Mouse (Mus musculus): ENCODE data around the gene Bcan. TPM values are rescaled to one million over a fixed set of nuclear protein-coding genes. Genes with fewer than 3 reads are reported as not detected.
A peak's percentile ranks its signal among the peaks of the same experiment; 100 is the strongest.

Gene Bcan
- polyA plus RNA-seq, 1 experiment from 2014 or later, result 0.15 TPM

DNA sequence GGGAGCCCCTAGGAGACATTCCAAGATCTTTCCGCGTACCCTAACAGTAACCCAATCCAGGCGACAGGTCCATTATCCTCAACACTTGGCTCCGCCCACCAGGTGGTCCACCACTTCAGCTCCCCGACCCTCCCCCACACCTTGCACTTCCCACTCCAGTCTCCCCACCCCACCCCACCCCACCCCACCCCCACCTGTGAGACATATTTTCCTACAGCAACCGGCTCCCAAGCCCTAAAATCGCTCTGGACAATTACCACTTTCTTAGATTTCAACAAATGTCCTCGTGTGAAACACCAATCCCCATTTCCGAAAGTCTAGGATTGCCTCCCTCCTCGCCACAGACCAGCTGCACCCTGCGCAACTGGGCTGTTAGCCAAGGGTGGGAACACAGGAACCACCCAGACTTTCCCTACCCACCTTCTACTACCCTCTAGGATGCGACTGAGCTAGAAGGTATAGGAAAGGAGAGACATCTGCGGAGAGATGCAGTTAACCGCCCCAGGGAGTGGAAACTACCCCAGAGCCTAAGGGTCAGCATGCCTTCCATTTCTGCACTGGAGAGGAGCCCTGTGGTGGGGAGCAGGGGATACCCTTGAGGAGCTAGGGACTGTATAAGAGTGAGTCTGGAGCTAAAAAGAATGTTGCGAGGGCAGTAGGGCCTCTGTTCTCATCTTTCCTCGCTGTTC is 50.6 kb downstream of the Bcan start:
- Histone ChIP-seq H3K4me3 (peak overlapping the region; percentile 56), H3K9ac (peak overlapping the region; percentile 69), H3K36me3 (peaks cover 21% of the 10 kb centered on the region), H3K27ac (peak overlapping the region; percentile 97), H3K9me3 (no peaks in the 10 kb centered on the region), H3K4me2 (replicated peaks) (peak overlapping the region; percentile 74), H3K4me1 (peaks cover 76% of the 10 kb centered on the region), H3K27me3 (no peaks in the 10 kb centered on the region)
- ATAC-seq (ENCODE audit: insufficient number of reproducible peaks, insufficient read depth, low FRiP score, low TSS enrichment), result 0 out of 2 replicates have a peak, but pooled peaks have one; percentile 19
- 1% methylated on average over 16 of the region's 16 CpGs for WGBS

DNA sequence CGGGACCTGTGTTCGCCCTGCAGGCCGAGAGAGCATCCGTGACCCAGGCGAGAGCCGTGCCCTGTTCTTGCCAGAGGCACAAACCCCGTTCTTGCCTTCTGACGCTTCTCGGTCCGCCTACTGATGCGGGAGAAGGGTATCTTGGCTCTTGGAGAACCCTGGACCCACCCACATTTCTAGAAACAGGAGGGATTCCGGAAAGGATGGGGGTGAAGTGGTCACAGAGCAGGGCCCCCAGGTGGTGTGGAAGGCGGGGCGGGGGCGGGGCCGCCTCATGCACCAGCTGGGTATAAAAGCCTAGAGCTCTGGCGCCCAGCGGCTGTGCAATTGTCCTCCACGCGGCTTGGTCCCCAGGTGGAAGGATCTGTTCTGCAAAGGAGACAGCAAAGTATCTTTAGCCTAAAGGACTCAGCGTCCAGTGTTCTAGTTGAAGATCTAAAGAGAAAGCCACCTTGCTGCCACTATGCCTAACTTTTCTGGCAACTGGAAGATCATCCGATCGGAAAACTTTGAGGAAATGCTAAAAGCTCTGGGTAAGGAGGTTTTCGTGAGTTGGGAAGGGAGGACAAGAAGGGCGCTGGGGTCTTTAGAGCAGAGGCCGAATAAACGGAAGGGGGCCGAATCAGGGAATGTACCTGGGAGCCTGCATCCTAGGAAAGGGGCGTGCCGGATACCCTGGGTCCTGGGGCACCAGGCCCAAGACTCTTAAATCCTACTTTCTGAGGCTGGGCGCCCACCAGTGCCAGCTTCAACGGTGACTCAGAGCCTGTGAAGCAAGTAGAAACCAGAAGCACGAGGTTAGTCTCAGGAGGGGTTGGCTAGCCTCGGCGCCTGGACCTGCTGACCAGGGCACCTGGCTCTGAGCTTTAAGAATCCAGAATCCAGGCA is 51.4 kb downstream of the Bcan start, which contains the start of gene Crabp2:
Crabp2 (plus strand) TSS at position 289 of the 888 bp plus-strand sequence.
- H3K4me1 ChIP-seq, result peaks cover 77% of the 10 kb centered on the region
- peak within 1 kb of the TSS; percentile 56 for H3K4me3 ChIP-seq
- no peaks in the 10 kb centered on the region for H3K27me3 ChIP-seq
- H3K9me3 ChIP-seq, result no peaks in the 10 kb centered on the region
- peak within 1 kb of the TSS; percentile 69 for H3K9ac ChIP-seq
- peaks cover 15% of the 10 kb centered on the region for H3K36me3 ChIP-seq
- H3K27ac ChIP-seq, result peak within 1 kb of the TSS; percentile 97
- under 1% methylated on average over 35 of the region's 35 CpGs for WGBS
- ATAC-seq (ENCODE audit: insufficient number of reproducible peaks, insufficient read depth, low FRiP score, low TSS enrichment), result no peak
- peak within 1 kb of the TSS; percentile 74 for H3K4me2 ChIP-seq (replicated peaks)

DNA sequence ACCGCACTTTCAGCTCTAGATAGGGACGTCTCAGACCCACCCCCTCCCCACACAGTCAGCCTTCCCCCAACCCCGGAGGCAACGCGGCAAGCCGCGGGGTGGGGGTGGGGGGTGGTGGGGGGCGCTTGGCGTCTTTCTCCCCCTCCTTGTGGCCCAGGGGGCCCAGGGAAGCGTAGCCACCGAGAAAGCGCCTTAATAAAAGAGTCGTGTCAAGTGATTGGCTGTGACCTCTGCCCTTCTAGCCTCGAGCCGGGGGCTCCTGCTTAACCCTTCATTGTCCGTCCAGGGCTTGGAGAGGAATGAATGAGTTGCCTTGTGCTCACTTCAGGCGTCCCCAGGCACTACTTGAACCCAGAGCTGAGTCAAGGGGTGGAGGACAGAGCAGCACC is 52.2 kb downstream of the Bcan start:
- peak overlapping the region; percentile 74 for H3K4me2 ChIP-seq (replicated peaks)
- no peaks in the 10 kb centered on the region for H3K27me3 ChIP-seq
- peak overlapping the region; percentile 69 for H3K9ac ChIP-seq
- WGBS, result under 1% methylated on average over 17 of the region's 17 CpGs
- H3K4me1 ChIP-seq, result peaks cover 73% of the 10 kb centered on the region
- H3K4me3 ChIP-seq, result peak overlapping the region; percentile 56
- peaks cover 7% of the 10 kb centered on the region; the same call in 1 of the 2 replicates for H3K36me3 ChIP-seq
- no peak for ATAC-seq (ENCODE audit: insufficient number of reproducible peaks, insufficient read depth, low FRiP score, low TSS enrichment)
- peak overlapping the region; percentile 97 for H3K27ac ChIP-seq
- no peaks in the 10 kb centered on the region for H3K9me3 ChIP-seq

DNA sequence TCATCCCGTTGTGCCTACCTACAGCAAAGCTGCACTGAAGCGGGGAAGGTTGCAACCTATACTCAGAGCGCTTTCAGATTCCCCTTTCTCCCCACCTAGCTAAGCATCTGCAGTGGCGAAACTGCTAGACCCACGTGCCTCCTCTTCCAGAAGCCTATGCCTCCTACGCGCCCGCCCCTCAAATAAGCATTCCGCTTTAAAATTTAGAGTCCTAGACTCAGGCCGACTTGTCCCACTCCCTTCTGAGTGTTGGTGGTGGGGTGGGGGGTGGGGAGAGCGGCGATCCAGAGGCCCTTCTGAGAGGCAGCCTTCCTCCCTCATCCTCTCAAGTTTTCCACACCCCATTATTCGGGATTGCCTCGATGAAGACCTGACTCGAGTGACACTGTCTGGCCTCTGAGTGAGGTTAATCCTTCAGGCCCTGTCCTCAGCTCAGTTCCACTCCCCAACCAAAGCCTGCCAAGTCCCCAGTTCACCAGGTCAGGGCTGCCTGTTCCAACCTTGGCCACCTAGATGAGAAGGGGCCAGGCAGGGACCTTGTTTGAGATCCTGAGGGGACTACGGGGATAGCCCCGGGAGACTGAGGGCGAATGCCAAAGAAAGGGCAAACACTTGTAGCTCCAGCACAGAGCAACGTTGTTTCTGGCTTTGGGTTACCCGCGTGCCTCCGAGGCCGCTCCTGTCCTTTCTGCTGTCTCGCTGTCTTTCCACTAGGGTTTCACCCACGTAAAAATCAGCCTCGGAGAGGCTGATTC is 52.8 kb downstream of the Bcan start:
- no peak for ATAC-seq (ENCODE audit: insufficient number of reproducible peaks, insufficient read depth, low FRiP score, low TSS enrichment)
- Histone ChIP-seq H3K27me3 (no peaks in the 10 kb centered on the region), H3K9ac (peak overlapping the region; percentile 69), H3K4me3 (peak overlapping the region; percentile 56), H3K4me1 (peaks cover 68% of the 10 kb centered on the region), H3K9me3 (no peaks in the 10 kb centered on the region), H3K36me3 (peaks cover 8% of the 10 kb centered on the region), H3K27ac (peak overlapping the region; percentile 97), H3K4me2 (replicated peaks) (peak overlapping the region; percentile 74)
- 2% methylated on average over 26 of the region's 26 CpGs for WGBS

DNA sequence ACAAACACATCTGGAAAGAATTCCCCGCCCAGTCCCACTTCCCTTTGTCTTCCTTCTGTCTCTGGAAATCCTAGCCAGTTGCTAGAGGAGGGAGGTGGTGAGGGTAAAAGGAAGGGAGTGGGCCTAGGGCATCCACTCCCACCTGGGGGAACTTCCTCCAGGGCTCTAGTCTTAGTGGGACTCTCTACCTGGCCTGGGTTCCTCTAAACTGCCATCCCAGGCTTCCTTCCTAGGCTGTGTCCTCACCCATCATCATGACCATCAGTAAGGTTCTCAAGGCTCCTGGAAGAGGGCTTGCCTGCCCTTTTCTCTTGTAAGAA is 53.5 kb downstream of the Bcan start:
- peak overlapping the region; percentile 74 for H3K4me2 ChIP-seq (replicated peaks)

DNA sequence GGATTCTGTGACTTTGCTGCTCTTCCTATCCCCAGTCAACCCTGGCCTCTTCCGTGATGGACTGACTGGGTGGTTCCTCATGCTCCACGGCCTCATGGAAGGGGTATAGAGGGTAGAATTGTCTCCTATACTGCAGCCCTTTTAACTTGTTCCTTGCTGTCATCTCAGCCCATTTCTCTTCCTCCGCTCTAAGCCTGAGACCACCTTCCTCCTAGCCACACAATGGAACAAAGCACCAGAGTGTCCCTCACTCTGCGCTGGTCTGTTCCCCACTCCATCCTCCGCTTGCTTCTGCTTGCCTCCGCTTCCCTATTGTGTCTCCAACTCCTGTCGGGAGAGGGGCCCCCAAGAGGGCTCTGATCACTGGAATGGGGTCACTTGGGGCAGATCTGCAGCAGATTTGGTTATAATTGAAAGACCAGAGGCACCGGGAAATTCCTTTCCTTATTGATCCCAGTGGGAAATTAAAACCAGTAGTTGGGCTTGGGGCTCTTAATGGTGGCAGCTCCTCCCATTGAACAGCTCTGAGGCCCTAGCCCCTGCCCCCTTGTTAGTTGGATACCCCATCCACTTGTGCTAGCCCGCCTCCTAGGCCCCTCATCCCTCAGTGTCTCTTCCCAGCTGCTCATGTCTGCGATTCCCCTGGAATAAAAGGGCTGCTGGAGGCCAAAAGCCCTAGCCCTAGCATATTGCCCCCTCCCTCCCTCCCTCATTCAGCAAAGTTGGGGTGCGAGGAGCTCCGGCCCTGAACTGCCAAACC is 54.1 kb downstream of the Bcan start:
- H3K36me3 ChIP-seq, result peaks cover 20% of the 10 kb centered on the region
- no peak for ATAC-seq (ENCODE audit: insufficient number of reproducible peaks, insufficient read depth, low FRiP score, low TSS enrichment)

More for the DNA sequence above, 53.5 kb downstream of the Bcan start:
- Histone ChIP-seq H3K4me1 (peaks cover 60% of the 10 kb centered on the region), H3K9ac (peak overlapping the region; percentile 69; the same call in 1 of the 2 replicates), H3K36me3 (peaks cover 15% of the 10 kb centered on the region), H3K27me3 (no peaks in the 10 kb centered on the region), H3K27ac (peak overlapping the region; percentile 97), H3K9me3 (no peaks in the 10 kb centered on the region), H3K4me3 (no peak overlapping the region)
- ATAC-seq (ENCODE audit: insufficient number of reproducible peaks, insufficient read depth, low FRiP score, low TSS enrichment), result no peak
- WGBS, result 0% methylated on average over 1 of the region's 1 CpGs

DNA sequence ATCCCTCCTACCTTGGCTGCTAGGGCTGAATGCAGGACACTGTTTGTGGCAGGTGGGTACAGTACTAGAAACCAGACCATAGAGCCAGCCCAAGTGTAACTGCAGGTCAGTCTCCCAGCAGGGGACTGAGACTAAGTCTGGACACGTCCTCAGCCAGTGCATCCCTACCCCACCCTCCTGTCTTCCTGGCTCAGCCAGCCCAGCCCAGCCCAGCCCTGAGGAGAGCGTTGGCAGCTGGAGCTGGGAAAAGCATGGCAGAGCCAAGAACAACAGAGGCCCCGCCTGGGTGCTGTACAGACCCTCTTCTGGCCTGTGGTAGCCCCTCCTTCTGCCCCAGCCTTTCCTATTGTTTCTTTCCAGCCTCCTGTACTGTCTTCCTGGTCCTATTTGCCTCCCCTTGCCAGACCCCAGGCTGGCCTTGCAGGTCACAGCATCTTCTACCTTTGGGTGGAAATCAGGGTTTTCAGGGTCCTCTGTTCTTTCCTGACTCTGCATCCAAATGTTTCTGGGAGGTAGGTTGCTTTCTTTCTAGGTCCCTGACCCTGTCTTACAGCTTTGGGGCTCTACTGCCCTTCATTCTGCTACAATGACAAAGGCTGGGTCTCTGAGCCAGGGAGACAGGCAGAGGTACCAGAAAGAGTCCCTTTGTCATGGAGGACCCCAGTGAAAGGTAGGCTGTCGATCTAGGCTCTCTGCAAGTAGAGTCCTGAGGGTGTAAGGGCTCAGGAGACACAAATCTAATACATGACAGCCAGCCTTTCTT is 55.0 kb downstream of the Bcan start:
- no peak overlapping the region for H3K4me3 ChIP-seq
- H3K4me1 ChIP-seq, result peaks cover 50% of the 10 kb centered on the region
- no peak overlapping the region for H3K4me2 ChIP-seq (replicated peaks)

More for the DNA sequence above, 54.1 kb downstream of the Bcan start:
- H3K9ac ChIP-seq, result no peak overlapping the region; the same call in 1 of the 2 replicates
- H3K4me2 ChIP-seq (replicated peaks), result peak overlapping the region; percentile 74
- H3K27ac ChIP-seq, result peak overlapping the region; percentile 97
- H3K27me3 ChIP-seq, result no peaks in the 10 kb centered on the region
- no peak overlapping the region for H3K4me3 ChIP-seq
- peaks cover 55% of the 10 kb centered on the region for H3K4me1 ChIP-seq
- WGBS, result 6% methylated on average over 11 of the region's 12 CpGs
- no peaks in the 10 kb centered on the region for H3K9me3 ChIP-seq

DNA sequence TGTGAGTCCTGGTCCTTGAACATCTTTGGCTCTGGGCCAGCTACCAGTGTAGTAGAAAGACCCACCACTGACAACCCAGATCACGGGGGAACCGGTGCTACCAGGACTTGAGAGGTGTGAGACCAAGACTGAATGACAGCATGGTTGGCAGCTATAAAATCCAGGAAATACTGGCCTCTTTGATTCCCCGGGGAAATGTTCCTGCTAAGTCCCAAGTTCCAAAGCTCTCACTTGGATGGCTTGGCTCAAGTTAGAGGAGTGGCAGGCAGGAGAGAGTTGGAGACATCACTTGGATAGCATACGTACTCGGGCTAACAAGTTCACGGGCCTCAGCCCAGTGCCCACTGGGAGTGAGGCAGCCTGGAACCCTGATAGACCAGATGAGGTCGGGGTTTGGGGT is 56.4 kb downstream of the Bcan start:
- 82% methylated on average over 7 of the region's 7 CpGs for WGBS
- no peaks in the 10 kb centered on the region for H3K27me3 ChIP-seq
- peaks cover 44% of the 10 kb centered on the region for H3K36me3 ChIP-seq
- H3K4me3 ChIP-seq, result no peak overlapping the region
- H3K27ac ChIP-seq, result no peak overlapping the region
- no peak overlapping the region for H3K4me2 ChIP-seq (replicated peaks)
- no peaks in the 10 kb centered on the region for H3K9me3 ChIP-seq
- peaks cover 43% of the 10 kb centered on the region for H3K4me1 ChIP-seq
- no peak overlapping the region for H3K9ac ChIP-seq
- no peak for ATAC-seq (ENCODE audit: insufficient number of reproducible peaks, insufficient read depth, low FRiP score, low TSS enrichment)

More for the DNA sequence above, 55.0 kb downstream of the Bcan start:
- peak; percentile 22; the same call in 1 of the 2 replicates for ATAC-seq (ENCODE audit: insufficient number of reproducible peaks, insufficient read depth, low FRiP score, low TSS enrichment)
- Histone ChIP-seq H3K27ac (peak overlapping the region; percentile 97), H3K27me3 (no peaks in the 10 kb centered on the region), H3K9ac (peak overlapping the region; percentile 41; the same call in 1 of the 2 replicates), H3K36me3 (peaks cover 30% of the 10 kb centered on the region), H3K9me3 (no peaks in the 10 kb centered on the region)
- WGBS, result 16% methylated on average over 4 of the region's 4 CpGs

DNA sequence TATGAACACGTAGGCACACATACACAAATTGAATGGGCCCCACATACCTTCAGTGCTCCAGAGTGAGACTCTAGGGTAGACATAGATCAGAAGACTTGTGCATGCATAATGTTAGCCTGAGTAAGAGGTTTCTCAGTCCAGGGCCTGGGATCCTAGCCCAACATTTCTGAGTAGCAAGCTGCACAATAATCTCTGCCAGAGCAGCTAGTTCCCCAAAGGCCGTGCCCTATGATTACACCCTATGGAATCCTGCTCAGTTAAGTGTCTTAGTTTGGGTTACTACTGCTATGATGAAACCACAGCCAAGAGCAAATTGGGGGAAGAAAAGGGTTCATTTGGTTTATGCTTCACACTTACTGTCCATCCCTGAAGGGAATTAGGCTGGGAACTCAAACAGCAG is 57.6 kb downstream of the Bcan start:
- H3K9ac ChIP-seq, result no peak overlapping the region
- peaks cover 55% of the 10 kb centered on the region for H3K36me3 ChIP-seq
- H3K4me3 ChIP-seq, result no peak overlapping the region
- H3K4me1 ChIP-seq, result peaks cover 32% of the 10 kb centered on the region
- no peaks in the 10 kb centered on the region for H3K9me3 ChIP-seq
- no peak overlapping the region for H3K4me2 ChIP-seq (replicated peaks)
- no peak overlapping the region for H3K27ac ChIP-seq
- WGBS, result 94% methylated on average over 2 of the region's 2 CpGs
- no peak for ATAC-seq (ENCODE audit: insufficient number of reproducible peaks, insufficient read depth, low FRiP score, low TSS enrichment)
- no peaks in the 10 kb centered on the region for H3K27me3 ChIP-seq

DNA sequence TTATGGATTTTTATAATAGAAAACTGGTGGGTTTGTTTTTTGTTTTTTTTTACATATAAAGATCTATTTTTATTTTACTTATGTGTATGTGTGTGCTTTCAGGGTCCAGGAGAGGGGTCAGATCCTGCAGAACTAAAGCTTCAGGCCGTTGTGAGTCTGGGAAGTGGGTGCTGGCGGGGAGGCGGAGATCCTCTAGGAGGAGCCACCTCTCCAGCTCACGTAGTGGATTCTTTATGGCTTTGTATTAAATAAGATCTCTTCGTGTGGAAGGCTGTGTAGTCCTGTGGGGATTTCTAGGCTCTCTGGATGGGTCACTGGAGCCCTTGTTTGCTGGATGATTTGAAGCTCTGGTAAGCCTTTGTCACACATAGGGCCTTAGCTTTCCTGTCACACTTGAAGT is 59.4 kb downstream of the Bcan start:
- 76% methylated on average over 5 of the region's 5 CpGs for WGBS

More for the DNA sequence above, 59.4 kb downstream of the Bcan start:
- Histone ChIP-seq H3K4me1 (peaks cover 17% of the 10 kb centered on the region), H3K36me3 (peaks cover 67% of the 10 kb centered on the region), H3K4me3 (no peak overlapping the region), H3K27me3 (no peaks in the 10 kb centered on the region), H3K9ac (no peak overlapping the region), H3K9me3 (no peaks in the 10 kb centered on the region), H3K27ac (no peak overlapping the region), H3K4me2 (replicated peaks) (no peak overlapping the region)
- ATAC-seq (ENCODE audit: insufficient number of reproducible peaks, insufficient read depth, low FRiP score, low TSS enrichment), result no peak
